Mouse (Mus musculus): Measurements from ENCODE around the gene Ctnnbl1. TPM values are rescaled to one million over a fixed set of nuclear protein-coding genes. Genes with fewer than 3 reads are reported as not detected.

Gene Ctnnbl1
- total and polyA plus RNA-seq, 2 experiments from 2014 or later = 21.0 to 28.4 TPM

GRCm38 (mm10) chr2:157870247-157870646 is 133.0 kb downstream of the Ctnnbl1 start:
- no peak overlapping the region for H3K4me2 ChIP-seq (ENCODE audit: low read depth, low read length)
- no peak for DNase-seq (ENCODE audit: low spot score)
- TF ChIP-seq EP300 (IDR thresholded peaks at IDR 0.05; ENCODE audit: low read depth) = no peak
- TF ChIP-seq CTCF (IDR thresholded peaks at IDR 0.05; ENCODE audit: low read depth) = no peak

GRCm38 (mm10) chr2:157873223-157873622 is 136.0 kb downstream of the Ctnnbl1 start:
- no peak for TF ChIP-seq EP300 (IDR thresholded peaks at IDR 0.05; ENCODE audit: low read depth)
- TF ChIP-seq CTCF (IDR thresholded peaks at IDR 0.05; ENCODE audit: low read depth) = no peak
- no peak for ATAC-seq (ENCODE audit: insufficient read depth, low read depth)

More at GRCm38 (mm10) chr2:157870247-157870646, 133.0 kb downstream of the Ctnnbl1 start:
- no peak overlapping the region for H3K4me3 ChIP-seq (ENCODE audit: low read depth, low read length)
- ATAC-seq (ENCODE audit: insufficient read depth, low read depth) = no peak
- no peaks in the 10 kb centered on the region for H3K9me3 ChIP-seq (replicated peaks; ENCODE audit: control insufficient read depth, low read length)
- 80% methylated on average over 6 of the region's 6 CpGs for WGBS
- H3K27ac ChIP-seq (ENCODE audit: low read depth) = no peak overlapping the region
- H3K36me3 ChIP-seq (replicated peaks; ENCODE audit: control insufficient read depth, insufficient read depth, low read length) = 0 out of 2 replicates have a peak, but pooled peaks cover 6% of the 10 kb centered on the region
- no peaks in the 10 kb centered on the region for H3K4me1 ChIP-seq (ENCODE audit: control insufficient read depth, insufficient read depth)
- no peaks in the 10 kb centered on the region for H3K27me3 ChIP-seq (ENCODE audit: control insufficient read depth, insufficient read depth, low read length)
- H3K9ac ChIP-seq (replicated peaks; ENCODE audit: low read depth, low read length) = no peak overlapping the region

GRCm38 (mm10) chr2:157873691-157874090 is 136.5 kb downstream of the Ctnnbl1 start:
- Histone ChIP-seq H3K27ac (ENCODE audit: low read depth) (no peak overlapping the region), H3K4me1 (ENCODE audit: control insufficient read depth, insufficient read depth) (no peaks in the 10 kb centered on the region), H3K4me3 (ENCODE audit: low read depth, low read length) (no peak overlapping the region), H3K36me3 (replicated peaks; ENCODE audit: control insufficient read depth, insufficient read depth, low read length) (0 out of 2 replicates have a peak, but pooled peaks cover 6% of the 10 kb centered on the region), H3K9me3 (replicated peaks; ENCODE audit: control insufficient read depth, low read length) (no peaks in the 10 kb centered on the region), H3K4me2 (ENCODE audit: low read depth, low read length) (no peak overlapping the region), H3K27me3 (ENCODE audit: control insufficient read depth, insufficient read depth, low read length) (no peaks in the 10 kb centered on the region), H3K9ac (replicated peaks; ENCODE audit: low read depth, low read length) (no peak overlapping the region)
- ATAC-seq (ENCODE audit: insufficient read depth, low read depth) (no peak), DNase-seq (ENCODE audit: low spot score) (no peak)
- 86% methylated on average over 1 of the region's 1 CpGs for WGBS
- TF ChIP-seq CTCF (IDR thresholded peaks at IDR 0.05; ENCODE audit: low read depth) (no peak), EP300 (IDR thresholded peaks at IDR 0.05; ENCODE audit: low read depth) (no peak)

More at GRCm38 (mm10) chr2:157873223-157873622, 136.0 kb downstream of the Ctnnbl1 start:
- Histone ChIP-seq H3K4me3 (ENCODE audit: low read depth, low read length) (no peak overlapping the region), H3K9ac (replicated peaks; ENCODE audit: low read depth, low read length) (no peak overlapping the region), H3K9me3 (replicated peaks; ENCODE audit: control insufficient read depth, low read length) (no peaks in the 10 kb centered on the region), H3K27ac (ENCODE audit: low read depth) (no peak overlapping the region), H3K27me3 (ENCODE audit: control insufficient read depth, insufficient read depth, low read length) (no peaks in the 10 kb centered on the region), H3K4me2 (ENCODE audit: low read depth, low read length) (no peak overlapping the region), H3K4me1 (ENCODE audit: control insufficient read depth, insufficient read depth) (no peaks in the 10 kb centered on the region), H3K36me3 (replicated peaks; ENCODE audit: control insufficient read depth, insufficient read depth, low read length) (0 out of 2 replicates have a peak, but pooled peaks cover 6% of the 10 kb centered on the region)
- 66% methylated on average over 6 of the region's 6 CpGs for WGBS
- DNase-seq (ENCODE audit: low spot score) = no peak

- H3K9ac ChIP-seq (replicated peaks; ENCODE audit: low read depth, low read length) = no peak overlapping the region
- no peaks in the 10 kb centered on the region for H3K4me1 ChIP-seq (ENCODE audit: control insufficient read depth, insufficient read depth)
- H3K36me3 ChIP-seq (replicated peaks; ENCODE audit: control insufficient read depth, insufficient read depth, low read length) = 0 out of 2 replicates have a peak, but pooled peaks cover 6% of the 10 kb centered on the region
- no peak for DNase-seq (ENCODE audit: low spot score)
- no peak overlapping the region for H3K4me2 ChIP-seq (ENCODE audit: low read depth, low read length)
- no peak for ATAC-seq (ENCODE audit: insufficient read depth, low read depth)
- no peaks in the 10 kb centered on the region for H3K9me3 ChIP-seq (replicated peaks; ENCODE audit: control insufficient read depth, low read length)
- TF ChIP-seq CTCF (IDR thresholded peaks at IDR 0.05; ENCODE audit: low read depth) (no peak), EP300 (IDR thresholded peaks at IDR 0.05; ENCODE audit: low read depth) (no peak)
- H3K4me3 ChIP-seq (ENCODE audit: low read depth, low read length) = no peak overlapping the region
- 83% methylated on average over 8 of the region's 8 CpGs for WGBS
- H3K27me3 ChIP-seq (ENCODE audit: control insufficient read depth, insufficient read depth, low read length) = no peaks in the 10 kb centered on the region
- H3K27ac ChIP-seq (ENCODE audit: low read depth) = no peak overlapping the region
Measured at GRCm38 (mm10) chr2:157875111-157875510, 137.9 kb downstream of the Ctnnbl1 start.

GRCm38 (mm10) chr2:157877394-157877793 is 140.2 kb downstream of the Ctnnbl1 start:
- TF ChIP-seq EP300 (IDR thresholded peaks at IDR 0.05; ENCODE audit: low read depth) (no peak), CTCF (IDR thresholded peaks at IDR 0.05; ENCODE audit: low read depth) (no peak)
- Histone ChIP-seq H3K27me3 (ENCODE audit: control insufficient read depth, insufficient read depth, low read length) (no peaks in the 10 kb centered on the region), H3K27ac (ENCODE audit: low read depth) (no peak overlapping the region), H3K9ac (replicated peaks; ENCODE audit: low read depth, low read length) (no peak overlapping the region), H3K4me1 (ENCODE audit: control insufficient read depth, insufficient read depth) (no peaks in the 10 kb centered on the region), H3K9me3 (replicated peaks; ENCODE audit: control insufficient read depth, low read length) (no peaks in the 10 kb centered on the region), H3K36me3 (replicated peaks; ENCODE audit: control insufficient read depth, insufficient read depth, low read length) (no peaks in the 10 kb centered on the region), H3K4me2 (ENCODE audit: low read depth, low read length) (no peak overlapping the region), H3K4me3 (ENCODE audit: low read depth, low read length) (no peak overlapping the region)
- WGBS = 90% methylated on average over 3 of the region's 3 CpGs
- ATAC-seq (ENCODE audit: insufficient read depth, low read depth) (no peak), DNase-seq (ENCODE audit: low spot score) (no peak)

GRCm38 (mm10) chr2:157877967-157878366 is 140.8 kb downstream of the Ctnnbl1 start:
- Histone ChIP-seq H3K9ac (replicated peaks; ENCODE audit: low read depth, low read length) (no peak overlapping the region), H3K4me3 (ENCODE audit: low read depth, low read length) (no peak overlapping the region), H3K4me1 (ENCODE audit: control insufficient read depth, insufficient read depth) (no peaks in the 10 kb centered on the region), H3K27me3 (ENCODE audit: control insufficient read depth, insufficient read depth, low read length) (no peaks in the 10 kb centered on the region), H3K27ac (ENCODE audit: low read depth) (no peak overlapping the region), H3K36me3 (replicated peaks; ENCODE audit: control insufficient read depth, insufficient read depth, low read length) (no peaks in the 10 kb centered on the region), H3K9me3 (replicated peaks; ENCODE audit: control insufficient read depth, low read length) (no peaks in the 10 kb centered on the region), H3K4me2 (ENCODE audit: low read depth, low read length) (no peak overlapping the region)
- ATAC-seq (ENCODE audit: insufficient read depth, low read depth) (no peak), DNase-seq (ENCODE audit: low spot score) (no peak)
- WGBS = 50% methylated on average over 5 of the region's 5 CpGs
- TF ChIP-seq CTCF (IDR thresholded peaks at IDR 0.05; ENCODE audit: low read depth) = no peak
- TF ChIP-seq EP300 (IDR thresholded peaks at IDR 0.05; ENCODE audit: low read depth) = no peak

Data from heart, postnatal 0 days (tissue).